Mouse (Mus musculus) urinary bladder, postnatal 14 days (tissue): ENCODE measurements around the gene Smyd4.
"Not testable (repeated sequence)": the region's sequence is repeated elsewhere in the genome, so short reads cannot be mapped to it uniquely, and the experiment has no call there.

Source experiments
- DNase-seq: peaks from one replicate; pipeline ENCODE4 v3.0.0; 2021; ENCODE audit warnings: low spot score

Gene Smyd4

GRCm38 (mm10) chr11:75346556-75347187 is 1.6 kb upstream of the Smyd4 start:
- DNase-seq = no peak

GRCm38 (mm10) chr11:75347188-75347585 is 1.0 kb upstream of the Smyd4 start:
- no peak for DNase-seq

DNA sequence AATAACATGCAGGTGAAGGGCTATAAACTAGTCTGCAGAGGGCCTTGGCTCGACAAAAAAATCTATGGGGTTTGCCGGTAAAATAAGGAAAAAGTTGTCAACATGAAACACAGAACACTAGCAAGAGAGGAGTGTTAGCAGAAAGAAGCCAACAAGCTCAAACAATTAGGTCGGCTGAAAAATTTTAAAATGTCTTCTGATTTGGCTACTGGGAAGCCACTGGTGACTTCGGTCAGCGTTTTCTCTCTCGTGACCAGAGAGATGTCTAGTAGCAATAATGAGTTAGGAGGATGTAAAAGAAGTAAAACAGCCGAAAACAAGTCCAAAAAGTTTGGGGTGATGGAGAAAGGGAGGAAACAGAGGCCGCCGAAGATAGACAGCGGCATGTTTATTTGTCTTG is 637 bp upstream of the Smyd4 start:
- DNase-seq = no peak

DNA sequence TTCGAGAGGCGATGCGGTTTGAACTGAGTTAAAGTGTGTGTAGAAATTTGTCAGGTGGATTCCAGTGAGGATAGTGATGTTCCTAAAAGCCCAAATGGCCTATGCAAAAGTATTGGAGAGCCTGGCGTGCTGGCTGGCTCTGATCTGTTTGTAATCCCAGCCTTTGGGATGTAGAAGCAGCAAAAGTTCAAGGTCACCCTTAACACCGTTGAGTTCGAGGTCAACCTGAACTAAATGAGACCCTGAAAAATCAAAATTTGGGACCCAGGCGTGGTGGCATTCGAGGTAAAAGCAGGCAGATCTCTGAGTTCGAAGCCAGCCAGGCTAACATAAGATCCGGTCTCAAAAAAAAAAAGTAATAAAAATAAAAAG is 643 bp downstream of the Smyd4 start:
- DNase-seq = no peak

DNA sequence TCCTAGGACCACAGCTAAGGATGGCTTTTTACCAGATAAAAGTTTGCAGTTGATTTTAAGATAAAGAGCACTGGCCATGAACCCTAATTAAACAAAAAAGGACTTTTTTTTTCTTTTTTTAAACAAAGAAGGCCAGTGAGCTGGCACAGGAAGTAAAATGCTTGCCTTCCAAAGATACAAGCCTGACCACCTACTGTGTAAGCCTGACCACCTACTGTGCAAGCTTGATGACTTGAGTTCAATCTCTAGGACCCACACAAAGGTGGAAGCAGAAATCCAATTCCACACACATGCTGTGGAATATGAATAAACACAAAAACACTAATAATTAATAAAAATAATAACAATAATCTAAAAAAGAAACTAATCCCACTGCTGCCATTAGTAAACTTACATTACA is 3.0 kb downstream of the Smyd4 start:
- no peak for DNase-seq

- DNase-seq = no peak
These were observed 7.2 kb downstream of the Smyd4 start for GRCm38 (mm10) chr11:75355475-75355874.

- no peak for DNase-seq
These were observed 28.9 kb downstream of the Smyd4 start for GRCm38 (mm10) chr11:75377125-75377524.

GRCm38 (mm10) chr11:75378786-75379185 is 30.6 kb downstream of the Smyd4 start:
- DNase-seq = not testable (repeated sequence)

DNA sequence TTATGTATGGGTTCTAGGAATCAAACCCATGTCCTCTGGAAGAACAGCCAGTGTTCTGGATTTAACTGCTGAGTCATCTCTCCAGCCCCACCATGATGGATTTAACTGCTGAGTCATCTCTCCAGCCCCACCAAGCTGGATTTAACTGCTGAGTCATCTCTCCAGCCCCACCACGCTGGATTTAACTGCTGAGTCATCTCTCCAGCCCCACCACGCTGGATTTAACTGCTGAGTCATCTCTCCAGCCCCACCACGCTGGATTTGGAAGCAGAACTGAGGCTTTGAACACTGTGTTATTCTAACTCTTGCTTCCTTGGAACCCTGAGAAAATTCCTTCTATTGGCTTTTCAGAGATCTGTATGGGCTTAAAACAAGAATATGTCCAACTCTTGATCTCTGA is 35.3 kb downstream of the Smyd4 start:
- not testable (repeated sequence) for DNase-seq

DNA sequence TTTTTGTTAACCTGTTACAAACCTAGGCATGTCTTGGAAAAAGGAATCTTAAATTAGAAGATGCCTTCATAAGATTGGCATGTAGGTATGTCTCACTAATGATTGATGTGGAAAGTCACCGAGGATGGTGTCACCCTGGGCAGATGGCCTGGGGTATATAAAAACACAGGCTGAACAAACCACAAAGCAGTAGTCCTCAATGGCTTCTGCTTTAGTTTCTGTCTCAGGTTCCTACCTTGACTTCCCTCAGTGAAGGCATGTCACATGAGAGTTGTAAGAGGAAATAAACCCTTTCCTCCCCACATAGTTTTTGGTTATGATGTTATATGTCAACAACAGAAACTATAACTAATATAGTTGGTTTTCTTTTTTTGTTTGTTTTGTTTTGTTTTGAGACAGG is 47.4 kb downstream of the Smyd4 start:
- no peak for DNase-seq

DNA sequence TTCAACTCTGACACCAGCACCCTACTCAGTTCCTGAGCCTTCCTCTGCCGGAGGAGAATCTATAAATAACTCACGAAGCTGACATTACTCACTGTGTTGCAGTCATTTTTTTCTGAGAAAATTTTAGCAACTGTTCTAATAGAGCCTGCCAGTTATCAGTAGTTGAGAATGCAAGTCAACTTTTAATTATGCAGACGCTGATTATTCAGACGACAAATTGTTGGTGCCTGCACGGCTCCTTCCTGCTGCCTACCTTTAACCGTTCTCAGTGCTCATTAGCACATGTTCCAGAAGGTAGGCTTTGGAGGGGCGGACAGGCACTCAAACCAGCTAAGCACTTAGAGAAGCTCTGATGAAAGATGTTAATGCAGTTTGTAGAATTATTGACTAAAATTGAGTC is 49.2 kb downstream of the Smyd4 start:
- no peak for DNase-seq

DNA sequence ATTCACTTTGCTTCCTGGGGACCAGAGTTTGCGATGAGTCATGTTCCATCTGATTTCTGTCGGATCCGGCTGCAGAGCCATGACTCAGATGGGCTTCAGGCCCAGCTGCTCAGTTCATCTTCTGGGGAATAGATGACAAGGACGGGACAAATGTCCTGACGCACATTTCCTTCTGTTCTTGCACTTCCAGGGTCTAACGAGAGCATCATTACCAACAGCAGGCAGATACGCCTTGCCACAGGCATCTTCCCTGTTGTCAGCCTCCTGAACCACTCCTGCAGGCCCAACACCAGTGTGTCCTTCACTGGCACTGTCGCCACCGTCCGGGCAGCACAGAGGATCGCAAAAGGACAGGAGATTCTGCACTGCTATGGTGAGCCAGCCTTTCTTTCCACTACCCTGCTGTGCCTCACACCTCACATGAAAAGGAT is 51.2 kb downstream of the Smyd4 start:
- DNase-seq = peak; percentile 27

DNA sequence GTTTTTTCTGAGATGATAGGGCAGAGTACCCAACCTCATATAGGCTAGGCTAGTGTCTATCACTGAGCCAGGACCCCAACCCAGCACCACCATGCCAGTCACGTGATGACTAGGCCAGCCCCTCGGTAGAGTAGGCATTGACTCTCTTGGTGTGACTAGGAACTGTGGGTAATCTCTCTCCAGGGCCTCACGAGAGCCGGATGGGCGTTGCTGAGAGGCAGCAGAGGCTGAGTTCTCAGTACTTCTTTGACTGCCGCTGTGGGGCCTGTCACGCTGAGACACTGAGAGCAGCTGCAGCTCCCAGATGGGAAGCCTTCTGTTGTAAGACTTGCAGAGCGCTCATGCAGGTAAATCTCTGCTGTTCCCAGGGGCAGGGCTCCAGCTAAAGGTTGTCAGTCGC is 51.9 kb downstream of the Smyd4 start:
- no peak for DNase-seq

DNA sequence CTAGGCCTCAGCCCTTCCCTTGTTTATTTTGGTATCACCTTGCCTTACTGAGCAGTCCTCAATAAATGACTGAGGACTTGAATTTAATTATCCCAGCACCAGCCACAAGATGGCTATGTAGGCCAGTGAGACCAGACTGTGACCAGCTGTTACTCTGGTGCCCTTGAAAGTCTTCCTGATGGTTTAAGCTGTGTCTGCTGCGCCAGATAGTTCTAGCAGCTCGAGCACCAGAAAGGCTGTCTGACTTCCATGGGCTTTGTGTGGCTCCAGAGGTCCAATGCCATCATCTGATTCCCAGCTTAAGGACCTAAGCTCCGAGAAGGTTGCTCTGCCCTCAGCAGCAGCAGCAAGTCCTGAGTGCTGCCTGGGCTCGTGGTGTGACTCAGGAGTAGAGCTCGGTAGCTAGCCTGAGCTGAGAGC is 54.0 kb downstream of the Smyd4 start:
- DNase-seq = peak; percentile 54

GRCm38 (mm10) chr11:75403301-75404052 is 55.2 kb downstream of the Smyd4 start:
- peak; percentile 64 for DNase-seq

GRCm38 (mm10) chr11:75404801-75405200 is 56.6 kb downstream of the Smyd4 start:
- no peak for DNase-seq

DNA sequence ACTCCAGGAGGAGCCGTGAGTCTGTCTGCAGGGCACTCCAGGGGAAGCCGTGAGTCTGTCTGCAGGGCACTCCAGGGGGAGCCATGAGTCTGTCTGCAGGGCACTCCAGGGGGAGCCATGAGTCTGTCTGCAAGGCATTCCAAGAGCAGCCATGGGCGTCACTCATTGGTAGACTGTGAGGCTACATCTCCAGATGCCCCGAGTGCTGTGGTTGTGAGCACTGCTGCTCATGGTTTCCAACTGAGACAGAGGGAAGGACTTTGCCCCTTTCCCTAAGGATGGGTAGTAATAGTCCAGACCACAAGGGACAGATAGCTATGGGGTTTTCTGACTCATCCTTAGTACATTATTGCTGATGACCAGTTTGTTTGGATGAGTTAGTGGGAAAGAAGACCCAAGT is 57.9 kb downstream of the Smyd4 start:
- DNase-seq = no peak

- DNase-seq = peak; percentile 54
These were observed 58.6 kb downstream of the Smyd4 start for GRCm38 (mm10) chr11:75406865-75407264.

DNA sequence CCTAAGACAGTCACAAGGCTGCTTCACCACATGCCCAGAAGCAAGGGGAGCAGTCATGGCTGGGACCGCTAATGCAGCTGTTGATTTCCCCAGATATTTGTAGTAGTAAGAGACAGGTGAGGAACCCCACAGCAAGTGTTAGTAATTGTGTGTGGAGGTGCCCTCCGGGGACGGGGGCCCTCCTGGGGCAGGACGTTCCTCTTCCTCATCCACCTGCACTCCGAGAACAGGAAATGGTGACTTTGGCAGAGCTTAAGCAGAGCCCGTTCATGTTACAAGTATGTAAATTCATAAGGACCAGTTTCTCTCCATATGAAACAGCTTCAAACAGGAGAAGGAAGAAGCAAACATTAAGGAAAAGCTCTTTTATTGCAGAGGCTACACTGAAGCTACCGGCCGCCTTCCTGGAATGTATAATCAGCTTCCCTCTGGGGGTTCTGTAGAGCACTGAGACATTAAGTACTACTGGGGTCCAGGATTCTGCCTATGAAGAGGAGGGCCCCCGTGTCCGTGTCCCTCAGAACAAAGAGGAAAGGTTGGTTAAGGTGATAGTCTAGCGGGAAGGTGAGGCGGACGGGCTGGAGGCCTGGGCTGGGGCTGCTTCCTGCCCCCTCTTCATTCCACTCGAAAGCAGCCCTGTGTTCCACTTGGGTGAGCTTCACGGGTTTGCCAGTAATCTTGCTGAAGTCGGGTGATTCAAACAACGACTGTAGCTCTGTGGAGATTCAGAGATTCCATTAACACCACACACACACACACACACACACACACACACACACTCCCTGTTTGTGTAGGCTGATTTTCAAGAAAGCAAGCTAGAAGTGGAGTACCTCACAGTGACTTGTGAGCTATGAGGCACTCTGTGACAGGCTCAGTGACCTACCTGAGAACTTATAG is 61.7 kb downstream of the Smyd4 start:
- DNase-seq = no peak

GRCm38 (mm10) chr11:75410591-75410990 is 62.4 kb downstream of the Smyd4 start:
- no peak for DNase-seq

DNA sequence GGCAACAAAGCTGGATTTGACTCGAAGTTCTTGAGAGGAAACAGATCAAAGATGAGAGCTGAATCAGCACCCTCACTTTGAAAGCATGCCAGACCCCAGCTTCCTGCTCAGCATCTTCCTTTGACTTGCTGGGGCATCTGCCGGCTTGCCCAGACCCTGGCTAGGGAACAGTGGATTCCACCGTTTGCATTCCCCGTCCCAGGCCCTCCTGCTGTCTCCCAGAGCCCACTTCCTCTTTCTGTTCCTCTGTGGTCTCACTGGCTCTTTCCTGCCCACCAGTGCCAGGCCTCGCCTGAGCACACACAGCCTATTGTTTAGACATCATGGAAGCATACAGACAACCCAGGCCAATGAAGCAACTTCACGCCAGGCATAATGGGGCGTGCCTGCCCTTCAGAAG is 66.9 kb downstream of the Smyd4 start:
- no peak for DNase-seq

DNA sequence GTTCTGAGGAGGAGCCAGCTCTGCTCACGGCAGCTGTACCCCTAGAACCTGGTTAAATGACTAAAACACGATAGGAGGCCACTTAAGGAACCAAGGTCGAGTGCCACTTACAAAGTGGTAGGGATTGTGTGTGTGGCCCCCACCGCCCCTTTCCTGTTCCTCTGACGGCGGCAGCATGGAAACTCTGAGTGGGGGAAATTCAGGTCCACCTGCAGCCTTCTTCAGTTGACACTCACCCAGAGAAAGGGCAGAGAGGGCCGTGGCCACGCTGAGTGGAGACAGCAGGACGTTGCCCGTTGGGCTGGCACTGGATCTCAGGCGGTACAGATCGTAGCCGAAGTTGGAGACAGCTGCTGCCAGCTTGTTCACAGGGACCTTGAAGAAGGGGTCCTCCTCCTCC is 67.8 kb downstream of the Smyd4 start:
- DNase-seq = no peak

DNA sequence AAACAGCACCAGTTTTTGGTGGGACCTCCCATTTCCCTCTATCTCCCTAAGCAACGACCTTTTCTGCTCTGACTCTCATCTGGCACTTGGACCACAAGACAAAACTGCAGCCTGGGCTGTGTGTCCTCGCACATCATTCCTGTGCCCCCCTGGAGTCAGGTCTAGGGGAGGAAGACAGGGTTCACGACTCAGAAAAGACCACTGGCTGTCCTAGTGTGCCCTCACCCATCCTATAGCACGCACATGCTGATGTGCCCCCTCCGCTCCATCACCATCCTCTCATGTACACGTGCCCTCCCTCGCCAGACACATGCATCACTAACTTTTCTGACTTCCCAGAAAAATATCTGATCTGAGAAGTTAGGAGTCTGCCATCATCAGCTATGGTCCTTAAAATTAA is 71.8 kb downstream of the Smyd4 start:
- no peak for DNase-seq
